Mouse (Mus musculus) olfactory bulb, adult 2 months (tissue): ENCODE results near the gene Inpp4a. TPM values are rescaled to one million over a fixed set of nuclear protein-coding genes. Genes with fewer than 3 reads are reported as not detected.

ENCODE experiments used
- H3K27ac ChIP-seq: fragments of 200-500 bp; 2 replicates; pipeline ENCODE4 v1.5.1; 2012; ENCODE audit warnings: low read depth, low read length; ENCODE audit not compliant: insufficient read depth
- H3K4me1 ChIP-seq: fragments of 200-500 bp; 2 replicates; pipeline ENCODE4 v1.6.1; 2012; ENCODE audit warnings: low read length; ENCODE audit not compliant: control insufficient read depth, insufficient read depth
- H3K4me3 ChIP-seq: fragments of 200-500 bp; 2 replicates; pipeline ENCODE4 v1.5.1; 2012; ENCODE audit warnings: mild to moderate bottlenecking, low read depth, low read length, moderate library complexity; ENCODE audit not compliant: insufficient read depth
- CTCF ChIP-seq: fragments of 200-500 bp; IDR thresholded peaks from 2 replicates; pipeline ENCODE4 v1.5.1; 2012; ENCODE audit warnings: low read depth, mild to moderate bottlenecking, low read length, moderate library complexity; ENCODE audit not compliant: insufficient read depth
- POLR2A ChIP-seq: fragments of 200-500 bp; IDR thresholded peaks from 2 replicates; pipeline ENCODE4 v1.6.1; 2012; ENCODE audit warnings: mild to moderate bottlenecking, low read depth, low read length, moderate library complexity; ENCODE audit not compliant: insufficient read depth
- WGBS: fragments of 180-500 bp; shearing (Covaris S2); methylation state at CpG from one replicate; pipeline ENCODE4 v1.1.7; 2018; 5-methylcytosine and 5-hydroxymethylcytosine counted together
- polyA plus RNA-seq: library from polyadenylated mRNA; stranded (reverse); fragments of >200 nt; gene quantifications from 2 replicates; pipeline ENCODE4 v1.2.4, GENCODE M21; 2012; ENCODE audit warnings: low replicate concordance; ENCODE audit not compliant: missing spikeins, insufficient read depth, insufficient read length

Gene Inpp4a
- polyA plus RNA-seq, 1 experiment, result 177 TPM

DNA sequence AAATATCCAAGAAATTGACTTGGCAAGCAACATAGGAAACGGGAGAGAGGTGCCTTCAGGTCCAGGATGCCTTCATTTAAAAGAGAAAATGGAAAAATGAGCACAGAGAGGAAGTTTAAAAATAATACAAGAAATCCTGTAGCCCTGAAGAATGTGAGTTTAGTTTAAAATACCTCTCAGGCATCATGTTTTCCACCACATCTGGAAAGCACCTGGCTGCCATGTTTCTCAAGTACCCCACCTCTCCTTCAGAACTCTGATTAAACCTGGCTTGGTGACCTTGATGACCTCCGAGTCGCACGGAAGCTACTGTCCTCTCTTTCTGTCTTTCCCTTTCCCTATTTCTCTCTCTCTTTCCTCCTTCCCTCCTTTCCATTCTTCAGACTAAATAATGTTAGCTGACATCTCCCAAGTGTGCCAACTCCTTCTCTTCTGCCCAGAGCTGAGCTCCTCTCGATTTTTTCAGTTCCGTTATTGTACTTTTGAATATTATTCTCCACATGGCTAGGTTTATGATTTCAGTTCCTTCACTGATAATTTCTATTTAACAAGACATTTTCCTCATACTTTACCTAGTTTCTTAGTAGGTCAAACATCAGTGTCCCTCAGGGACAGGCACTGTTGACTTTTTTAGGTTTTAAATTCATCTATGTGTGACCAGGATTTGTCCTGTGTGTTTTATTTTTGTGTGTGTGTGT is 59.9 kb downstream of the Inpp4a start:
- peaks cover 10% of the 10 kb centered on the region; the same call in 1 of the 2 replicates for H3K4me1 ChIP-seq
- no peak overlapping the region for H3K4me3 ChIP-seq
- WGBS, result 86% methylated on average over 6 of the region's 6 CpGs
- H3K27ac ChIP-seq, result no peak overlapping the region
- TF ChIP-seq CTCF (no peak), POLR2A (no peak)

DNA sequence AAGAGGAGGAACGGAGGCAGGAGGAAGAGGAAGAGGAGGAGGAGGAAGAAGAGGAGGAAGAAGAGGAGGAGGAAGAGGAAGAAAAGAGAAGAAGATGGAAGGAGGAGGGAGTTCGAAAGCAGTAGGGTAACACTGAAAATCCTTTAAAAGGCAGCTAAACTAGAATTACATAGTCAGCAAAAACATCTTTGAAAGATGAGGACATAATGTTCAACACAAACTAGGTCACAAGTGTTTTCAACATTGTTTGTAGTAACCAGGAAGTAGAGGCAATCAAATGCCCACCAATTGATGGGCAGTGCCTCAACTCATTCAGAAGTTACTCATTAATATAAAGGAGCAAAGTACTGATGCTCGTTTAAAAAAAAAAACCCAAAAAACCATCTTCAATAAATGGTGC is 61.1 kb downstream of the Inpp4a start:
- Histone ChIP-seq H3K4me1 (peaks cover 10% of the 10 kb centered on the region; the same call in 1 of the 2 replicates), H3K27ac (no peak overlapping the region), H3K4me3 (no peak overlapping the region)
- TF ChIP-seq CTCF (no peak), POLR2A (no peak)
- 87% methylated on average over 3 of the region's 3 CpGs for WGBS

DNA sequence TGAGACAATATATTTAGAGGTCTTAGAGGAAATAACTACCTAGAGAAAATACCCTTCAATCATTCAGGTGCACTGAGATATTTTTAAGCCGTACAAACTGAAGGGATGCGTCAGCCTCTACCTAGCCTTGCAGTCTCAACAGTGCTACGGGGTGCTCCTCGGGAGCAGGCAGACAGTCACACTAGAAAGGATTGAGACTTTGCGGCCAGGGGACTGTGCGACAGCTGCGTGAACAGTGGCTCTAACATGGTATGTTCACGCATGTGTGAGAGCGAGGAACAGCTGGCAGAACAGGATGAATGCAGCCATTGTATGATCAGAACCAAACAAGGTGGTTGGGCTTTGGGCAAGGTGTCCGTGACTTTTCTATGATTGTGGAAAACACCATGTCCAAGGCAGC is 63.1 kb downstream of the Inpp4a start:
- 50% methylated on average over 10 of the region's 10 CpGs for WGBS
- peaks cover 10% of the 10 kb centered on the region; the same call in 1 of the 2 replicates for H3K4me1 ChIP-seq
- TF ChIP-seq CTCF (no peak), POLR2A (no peak)
- H3K27ac ChIP-seq, result 0 out of 2 replicates have a peak overlapping the region, but pooled peaks have one; percentile 25
- no peak overlapping the region for H3K4me3 ChIP-seq

- Histone ChIP-seq H3K4me1 (peaks cover 11% of the 10 kb centered on the region; the same call in 1 of the 2 replicates), H3K27ac (no peak overlapping the region), H3K4me3 (no peak overlapping the region)
- TF ChIP-seq CTCF (no peak), POLR2A (no peak)
- WGBS, result 83% methylated on average over 10 of the region's 10 CpGs
Observed at GRCm38 (mm10) chr1:37368125-37368524, 68.5 kb downstream of the Inpp4a start.

- TF ChIP-seq CTCF (no peak), POLR2A (no peak)
- WGBS, result 85% methylated on average over 7 of the region's 7 CpGs
- Histone ChIP-seq H3K4me3 (no peak overlapping the region), H3K27ac (no peak overlapping the region; the same call in 1 of the 2 replicates), H3K4me1 (peaks cover 11% of the 10 kb centered on the region; the same call in 1 of the 2 replicates)
Observed at GRCm38 (mm10) chr1:37368768-37369385, 69.2 kb downstream of the Inpp4a start.

DNA sequence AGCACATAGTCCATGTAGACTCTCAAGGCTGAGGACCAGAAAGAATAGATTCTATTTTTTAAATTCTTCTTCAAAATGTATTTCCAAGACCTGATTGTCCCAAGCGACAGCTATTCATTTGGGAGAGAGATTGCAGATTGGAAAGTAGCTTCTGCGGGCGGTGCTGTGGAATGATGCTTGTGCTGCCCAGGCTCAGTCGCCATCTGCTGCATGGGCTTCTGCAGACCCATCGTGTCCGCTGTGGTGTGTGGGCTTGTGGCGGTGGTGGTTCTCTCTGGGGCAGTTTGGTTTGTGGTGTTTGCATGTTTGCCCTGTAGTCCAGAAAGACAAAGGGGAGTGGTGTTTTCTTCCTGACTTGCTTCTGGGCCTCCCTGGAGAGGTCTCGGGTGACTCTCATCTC is 76.5 kb downstream of the Inpp4a start:
- no peak for TF ChIP-seq CTCF
- no peak for TF ChIP-seq POLR2A
- 89% methylated on average over 8 of the region's 8 CpGs for WGBS
- Histone ChIP-seq H3K4me1 (peaks cover 3% of the 10 kb centered on the region), H3K27ac (no peak overlapping the region), H3K4me3 (no peak overlapping the region)

DNA sequence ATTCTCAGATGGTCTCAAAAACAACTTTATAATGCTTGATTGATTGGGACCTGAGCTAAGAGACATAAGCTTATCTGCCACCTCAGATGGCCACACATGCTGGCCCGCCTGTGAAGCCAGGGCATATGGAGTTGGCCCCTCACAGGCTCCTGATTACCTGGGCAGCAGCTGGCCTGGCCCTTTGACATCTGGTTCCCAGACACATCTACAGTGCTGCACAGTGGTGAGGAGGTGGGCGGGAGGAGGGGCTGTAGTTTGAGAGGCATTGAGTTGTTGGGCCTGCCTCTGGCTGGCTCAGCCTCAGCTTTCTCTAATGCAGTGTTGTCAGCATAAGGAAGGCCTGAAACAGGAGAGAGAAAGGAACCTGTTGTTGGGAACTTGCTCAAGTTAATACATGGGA is 77.1 kb downstream of the Inpp4a start:
- TF ChIP-seq POLR2A (no peak), CTCF (no peak)
- WGBS, result 98% methylated on average over 2 of the region's 2 CpGs

GRCm38 (mm10) chr1:37378095-37378494 is 78.4 kb downstream of the Inpp4a start:
- TF ChIP-seq POLR2A (no peak), CTCF (no peak)
- Histone ChIP-seq H3K27ac (no peak overlapping the region), H3K4me3 (no peak overlapping the region), H3K4me1 (peaks cover 3% of the 10 kb centered on the region)
- 81% methylated on average over 5 of the region's 5 CpGs for WGBS

More for the DNA sequence above, 77.1 kb downstream of the Inpp4a start:
- H3K4me3 ChIP-seq, result no peak overlapping the region
- H3K4me1 ChIP-seq, result peaks cover 3% of the 10 kb centered on the region
- H3K27ac ChIP-seq, result no peak overlapping the region

GRCm38 (mm10) chr1:37379536-37379935 is 79.9 kb downstream of the Inpp4a start:
- TF ChIP-seq POLR2A (no peak), CTCF (no peak)
- Histone ChIP-seq H3K4me3 (no peak overlapping the region), H3K4me1 (peaks cover 3% of the 10 kb centered on the region), H3K27ac (no peak overlapping the region)
- WGBS, result 73% methylated on average over 4 of the region's 4 CpGs
